In genomic region chr5:129780131-129780530, GRCm38 (mm10) we compare ENCODE assay signal across 22 mouse cellular contexts. TPM values are rescaled to one million over a fixed set of nuclear protein-coding genes. Genes with fewer than 3 reads are reported as not detected.
DNase-seq lines count a peak whose midpoint lies in the region; ATAC-seq and TF ChIP-seq lines count a peak whose summit lies in the region.
"Had no signal": no experiment of that assay in that cellular context is flagged by ENCODE, and none has a peak within 500 bp of the region (broad histone marks: within the 10 kb centered on the region; RNA-seq: fewer than 3 reads in every experiment).

No protein-coding gene starts in this region.

- WGBS in limb, embryonic 12.5 days = 94% methylated on average over 3 of the region's 3 CpGs
- 92% methylated on average over 3 of the region's 3 CpGs for WGBS in limb, embryonic 10.5 days
- 91% methylated on average over 3 of the region's 3 CpGs for WGBS in stomach, postnatal 0 days
- 90% methylated on average over 3 of the region's 3 CpGs for WGBS in heart, adult 2 months

- H3K36me3 ChIP-seq in limb, embryonic 12.5 days = no peaks in the 10 kb centered on the region
- H3K36me3 ChIP-seq in limb, embryonic 10.5 days = 0 out of 2 replicates have a peak, but pooled peaks cover 2% of the 10 kb centered on the region
- no peaks in the 10 kb centered on the region for H3K36me3 ChIP-seq in stomach, postnatal 0 days (ENCODE audit: control insufficient read depth, insufficient read depth, low read length)
- H3K36me3 ChIP-seq in heart, adult 2 months (ENCODE audit: control insufficient read depth, insufficient read depth, low read length) = no peaks in the 10 kb centered on the region
- H3K36me3 ChIP-seq: embryonic facial prominence, embryonic 13.5 days; kidney, embryonic 15.5 days; midbrain, embryonic 13.5 days had no signal

- in situ Hi-C loops in Patski (cut with MboI; ENCODE audit: low pct_unique_long_range_greater_than_20kb) = no loop called here

- no peak for ATAC-seq in CD4-positive, CD25-positive, alpha-beta regulatory T cell, adult 4 months
- ATAC-seq in limb, embryonic 12.5 days (ENCODE audit: insufficient number of reproducible peaks, insufficient read depth, low FRiP score, low TSS enrichment, low read depth) = no peak
- no peak for ATAC-seq in Patski
- ATAC-seq in stomach, postnatal 0 days (ENCODE audit: low FRiP score, low TSS enrichment) = no peak

- no peak overlapping the region for H3K9ac ChIP-seq in limb, embryonic 12.5 days (replicated peaks)
- H3K9ac ChIP-seq in stomach, postnatal 0 days (ENCODE audit: low read length) = no peak overlapping the region
- no peak overlapping the region for H3K9ac ChIP-seq in heart, adult 2 months (ENCODE audit: low read depth, low read length)

- no peaks in the 10 kb centered on the region for H3K9me3 ChIP-seq in limb, embryonic 12.5 days
- H3K9me3 ChIP-seq in limb, embryonic 10.5 days (replicated peaks) = no peaks in the 10 kb centered on the region
- no peaks in the 10 kb centered on the region for H3K9me3 ChIP-seq in stomach, postnatal 0 days (ENCODE audit: control insufficient read depth, low read length)
- H3K9me3 ChIP-seq: embryonic facial prominence, embryonic 13.5 days; forebrain, embryonic 13.5 days; kidney, embryonic 15.5 days; megakaryocyte, embryonic 14.5 days; midbrain, embryonic 13.5 days had no signal

- no peaks in the 10 kb centered on the region; the same call in 1 of the 2 replicates for H3K79me2 ChIP-seq in heart, adult 2 months (replicated peaks; ENCODE audit: control insufficient read depth, insufficient read depth, low read length)

- DNase-seq in CD4-positive, CD25-positive, alpha-beta regulatory T cell, adult 2 months (ENCODE audit: low read depth, low spot score) = peak; percentile 31
- no peak for DNase-seq in limb, embryonic 10.5 days (ENCODE audit: low spot score)
- no peak for DNase-seq in Patski (ENCODE audit: low read depth, low spot score)
- no peak for DNase-seq in stomach, postnatal 0 days (ENCODE audit: low spot score)
- no peak for DNase-seq in heart, adult 2 months
- DNase-seq in natural killer cell, adult 2 months (ENCODE audit: low spot score in 2 of 2) = no peak
- DNase-seq: adrenal gland, adult 2 months; cerebellum, adult 11 months; cerebellum, postnatal 10 days; gastrocnemius, adult 2 months; heart, postnatal 10 days; kidney, postnatal 36 days; layer of hippocampus, adult 9-11 months; lung, embryonic 14.5 days had no signal

- no peak overlapping the region for H3K4me3 ChIP-seq in limb, embryonic 12.5 days (replicated peaks)
- H3K4me3 ChIP-seq in limb, embryonic 10.5 days = no peak overlapping the region
- no peak overlapping the region for H3K4me3 ChIP-seq in stomach, postnatal 0 days (ENCODE audit: low read depth, low read length)
- H3K4me3 ChIP-seq in heart, adult 2 months = no peak overlapping the region

- H3K27ac ChIP-seq in limb, embryonic 12.5 days = no peak overlapping the region
- H3K27ac ChIP-seq in limb, embryonic 10.5 days = no peak overlapping the region
- H3K27ac ChIP-seq in stomach, postnatal 0 days (replicated peaks) = no peak overlapping the region
- H3K27ac ChIP-seq in heart, adult 2 months = no peak overlapping the region
- H3K27ac ChIP-seq: forebrain, embryonic 13.5 days; midbrain, embryonic 13.5 days had no signal

- POLR2A ChIA-PET in Patski (lab: Charles Lee) = interaction anchor here (0.6 to 1.5 kb wide), 2 partner anchors 55 to 90 kb away, joined by 4 to 6 read pairs; partner anchors contain the start of gene Nipsnap2

- TF ChIP-seq POLR2A in heart, adult 2 months (IDR thresholded peaks at IDR 0.05; ENCODE audit: insufficient read depth, low read depth, low read length) = no peak

- H3K27me3 ChIP-seq in limb, embryonic 12.5 days = no peaks in the 10 kb centered on the region
- H3K27me3 ChIP-seq in limb, embryonic 10.5 days (ENCODE audit: low read depth, poor library complexity, severe bottlenecking) = no peaks in the 10 kb centered on the region
- H3K27me3 ChIP-seq in Patski = no peaks in the 10 kb centered on the region
- no peaks in the 10 kb centered on the region for H3K27me3 ChIP-seq in stomach, postnatal 0 days (ENCODE audit: control insufficient read depth, insufficient read depth, low read length)
- H3K27me3 ChIP-seq in heart, adult 2 months (ENCODE audit: control insufficient read depth, insufficient read depth, low read length) = no peaks in the 10 kb centered on the region
- H3K27me3 ChIP-seq: CH12.LX; embryonic facial prominence, embryonic 13.5 days; forebrain, embryonic 13.5 days; kidney, embryonic 15.5 days; megakaryocyte, embryonic 14.5 days; midbrain, embryonic 13.5 days had no signal

- peaks cover 7% of the 10 kb centered on the region for H3K4me1 ChIP-seq in limb, embryonic 12.5 days (replicated peaks)
- peaks cover 16% of the 10 kb centered on the region for H3K4me1 ChIP-seq in limb, embryonic 10.5 days
- H3K4me1 ChIP-seq in stomach, postnatal 0 days (replicated peaks; ENCODE audit: control insufficient read depth, insufficient read depth) = no peaks in the 10 kb centered on the region
- H3K4me1 ChIP-seq in heart, adult 2 months (ENCODE audit: control insufficient read depth, insufficient read depth, low read length) = no peaks in the 10 kb centered on the region

- intact Hi-C loops in heart, adult 2 months (cut with DNase I) = no loop called here

- TF ChIP-seq CTCF in Patski (IDR thresholded peaks at IDR 0.05) = peak; percentile 18
- TF ChIP-seq CTCF in stomach, postnatal 0 days (IDR thresholded peaks at IDR 0.05; ENCODE audit: low read depth) = peak; percentile 26; the same call in 1 of the 2 replicates
- no peak for TF ChIP-seq CTCF in heart, adult 2 months (IDR thresholded peaks at IDR 0.05)

- TF ChIP-seq EP300 in stomach, postnatal 0 days (optimal IDR thresholded peaks at IDR 0.05) = no peak
- no peak for TF ChIP-seq EP300 in heart, adult 2 months (IDR thresholded peaks at IDR 0.05; ENCODE audit: insufficient read depth, low read depth, low read length)

- CTCF ChIA-PET in Patski (lab: Charles Lee) = interaction anchor here (1.0 to 2.0 kb wide), 6 partner anchors 9 to 84 kb away, joined by 3 to 6 read pairs (median 5); partner anchors contain the start of gene Nipsnap2

- peak overlapping the region; percentile 83; the same call in 1 of the 2 replicates for H3K4me2 ChIP-seq in limb, embryonic 12.5 days
- no peak overlapping the region for H3K4me2 ChIP-seq in stomach, postnatal 0 days (replicated peaks; ENCODE audit: low read depth)

RNA-seq across cellular contexts. Expression of gene Psph, which starts 7.1 kb away (rescaled TPM):
- 10 to 100 TPM; 46.4 to 64.2 TPM for polyA plus RNA-seq in CD4-positive, CD25-positive, alpha-beta regulatory T cell, adult 4 months (2017; shearing (Covaris generic))
- polyA plus RNA-seq in limb, embryonic 12.5 days (2016; fragmentation: Nextera tagmentation; extraction: Ambion mirVana) = 28.5 and 28.6 TPM in 2 replicates
- 33.8 and 34.0 TPM in 2 replicates for polyA plus RNA-seq in limb, embryonic 10.5 days (2016; fragmentation: Nextera tagmentation; extraction: Ambion mirVana)
- 153 TPM for polyA plus RNA-seq in Patski (2021)
- 28.8 and 31.1 TPM in 2 replicates for polyA plus RNA-seq in stomach, postnatal 0 days (2015; fragmentation: Nextera tagmentation; extraction: Ambion mirVana)
- 1 to 10 TPM; 6.0 to 8.7 TPM for total RNA-seq in heart, adult 2 months (2021)
- polyA plus RNA-seq in heart, adult 2 months (2012; rRNA removed) = 7.7 and 11.4 TPM in 2 replicates

RNA-seq across cellular contexts. Expression of gene Nipsnap2, which starts 55.3 kb away (rescaled TPM):
- 10 to 100 TPM; 64.4 to 83.3 TPM for polyA plus RNA-seq in CD4-positive, CD25-positive, alpha-beta regulatory T cell, adult 4 months (2017; shearing (Covaris generic))
- polyA plus RNA-seq in limb, embryonic 12.5 days (2016; fragmentation: Nextera tagmentation; extraction: Ambion mirVana) = 101 and 106 TPM in 2 replicates
- polyA plus RNA-seq in limb, embryonic 10.5 days (2016; fragmentation: Nextera tagmentation; extraction: Ambion mirVana) = 59.6 and 75.0 TPM in 2 replicates
- 244 TPM for polyA plus RNA-seq in Patski (2021)
- polyA plus RNA-seq in stomach, postnatal 0 days (2015; fragmentation: Nextera tagmentation; extraction: Ambion mirVana) = 87.1 and 92.5 TPM in 2 replicates
- total RNA-seq in heart, adult 2 months (2021) = 100 to 1,000 TPM; 785 to 948 TPM
- polyA plus RNA-seq in heart, adult 2 months (2012; rRNA removed) = 462 and 670 TPM in 2 replicates
